ENCODE assay signal across 35 mouse cellular contexts in the genomic region with DNA sequence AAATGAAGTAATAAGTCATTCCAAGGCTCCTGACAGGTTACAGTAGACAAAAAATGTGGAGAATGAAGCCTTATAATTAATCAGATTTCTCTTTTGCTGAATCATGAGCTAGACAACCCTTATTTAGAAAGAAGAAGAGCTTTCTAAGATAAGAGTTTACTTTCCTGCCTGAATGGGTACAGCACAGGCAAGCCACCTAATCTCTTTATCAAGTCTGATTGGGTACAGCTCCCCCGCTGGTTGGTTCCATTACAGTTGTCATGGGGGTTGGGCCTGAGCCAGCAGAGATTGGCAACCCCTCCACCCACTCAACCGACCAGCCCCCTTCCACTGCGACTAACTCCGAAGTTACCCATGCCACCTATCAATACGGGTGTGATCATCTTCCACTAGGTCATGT. TPM values are rescaled to one million over a fixed set of nuclear protein-coding genes. Genes with fewer than 3 reads are reported as not detected.
DNase-seq lines count a peak whose midpoint lies in the region; ATAC-seq and TF ChIP-seq lines count a peak whose summit lies in the region.
"Had no signal": no experiment of that assay in that cellular context is flagged by ENCODE, and none has a peak within 500 bp of the region (broad histone marks: within the 10 kb centered on the region; RNA-seq: fewer than 3 reads in every experiment).

No protein-coding gene starts in this region.

- DNase-seq in cerebellum, postnatal 10 days = peak; percentile 51 to 53
- DNase-seq in cerebellum, postnatal 4 days (ENCODE audit: low spot score in 2 of 2) = no peak
- DNase-seq in midbrain, embryonic 11.5 days (ENCODE audit: low spot score, missing footprints) = peak; percentile 78
- DNase-seq in midbrain, embryonic 14.5 days = no peak
- DNase-seq in CD4-positive helper T cell, adult 2 months (ENCODE audit: low read depth, low spot score) = peak; percentile 48
- peak; percentile 49 for DNase-seq in MEL (ENCODE audit: low read depth, low spot score)
- no peak for DNase-seq in spleen, postnatal 10 days (ENCODE audit: low spot score in 2 of 2)
- DNase-seq in kidney, postnatal 36 days = no peak
- DNase-seq: adrenal gland, postnatal 10 days; adrenal gland, postnatal 36 days; cerebellum, adult 18-20 months; cerebellum, adult 9-10 months; cerebellum, postnatal 25 days; embryo, embryonic 11 days; gastrocnemius, postnatal 10 days; gastrocnemius, postnatal 36 days had no signal

- no peak overlapping the region for H3K9ac ChIP-seq in midbrain, embryonic 11.5 days (ENCODE audit: low read length)
- H3K9ac ChIP-seq in midbrain, embryonic 14.5 days (replicated peaks; ENCODE audit: low read length) = no peak overlapping the region
- H3K9ac ChIP-seq in MEL (ENCODE audit: control insufficient read depth, low read depth, low read length, poor library complexity, severe bottlenecking) = no peak overlapping the region
- H3K9ac ChIP-seq: embryonic facial prominence, embryonic 13.5 days; forebrain, embryonic 12.5 days; forebrain, embryonic 15.5 days; hindbrain, embryonic 12.5 days; hindbrain, embryonic 15.5 days; intestine, embryonic 15.5 days had no signal

- no peak overlapping the region for H3K4me3 ChIP-seq in midbrain, embryonic 11.5 days (ENCODE audit: low read depth, low read length)
- no peak overlapping the region for H3K4me3 ChIP-seq in midbrain, embryonic 14.5 days (replicated peaks; ENCODE audit: low read depth, low read length)
- H3K4me3 ChIP-seq in MEL (ENCODE audit: control insufficient read depth in 1 of 2, insufficient read depth in 1 of 2, low read depth in 2 of 2, low read length in 2 of 2) = no peak overlapping the region
- H3K4me3 ChIP-seq: embryonic facial prominence, embryonic 10.5 days; embryonic facial prominence, embryonic 13.5 days; erythroblast, embryonic 14.5 days; forebrain, embryonic 12.5 days; forebrain, embryonic 15.5 days; hindbrain, embryonic 12.5 days; hindbrain, embryonic 15.5 days; intestine, embryonic 15.5 days had no signal

- no peaks in the 10 kb centered on the region for H3K79me2 ChIP-seq in MEL (ENCODE audit: control insufficient read depth, insufficient read depth, low read length, poor library complexity)

- H3K4me2 ChIP-seq in midbrain, embryonic 11.5 days = no peak overlapping the region
- no peak overlapping the region for H3K4me2 ChIP-seq in midbrain, embryonic 14.5 days (ENCODE audit: low read length)
- H3K4me2 ChIP-seq: embryonic facial prominence, embryonic 13.5 days; forebrain, embryonic 12.5 days; forebrain, embryonic 15.5 days; heart, embryonic 11.5 days; hindbrain, embryonic 12.5 days; hindbrain, embryonic 15.5 days; intestine, embryonic 15.5 days had no signal

- no peak for TF ChIP-seq CTCF in MEL (IDR thresholded peaks at IDR 0.05 in 2 of 3, conservative IDR thresholded peaks at IDR 0.05 in 1 of 3; ENCODE audit: control insufficient read depth in 1 of 3, insufficient read depth in 1 of 3, low read depth in 2 of 3, low read length in 3 of 3, poor library complexity in 1 of 3, severe bottlenecking in 1 of 3)

- no peak for TF ChIP-seq POLR2A in MEL (IDR thresholded peaks at IDR 0.05; ENCODE audit: control insufficient read depth in 1 of 2, insufficient read depth in 1 of 2, low read depth in 1 of 2, low read length in 2 of 2, poor library complexity in 1 of 2)

- TF ChIP-seq EP300 in MEL (IDR thresholded peaks at IDR 0.05; ENCODE audit: low read depth in 1 of 2, low read length in 2 of 2) = peak; percentile 53

- no peaks in the 10 kb centered on the region for H3K9me3 ChIP-seq in midbrain, embryonic 11.5 days (ENCODE audit: control insufficient read depth, low read length)
- H3K9me3 ChIP-seq in midbrain, embryonic 14.5 days (ENCODE audit: control insufficient read depth, low read length) = no peaks in the 10 kb centered on the region
- no peaks in the 10 kb centered on the region for H3K9me3 ChIP-seq in MEL (replicated peaks; ENCODE audit: insufficient read depth, low read length)
- H3K9me3 ChIP-seq: embryonic facial prominence, embryonic 10.5 days; embryonic facial prominence, embryonic 13.5 days; forebrain, embryonic 12.5 days; forebrain, embryonic 15.5 days; hindbrain, embryonic 12.5 days; hindbrain, embryonic 15.5 days; intestine, embryonic 15.5 days had no signal

- no peak overlapping the region for H3K27ac ChIP-seq in midbrain, embryonic 11.5 days (ENCODE audit: low read depth, low read length)
- H3K27ac ChIP-seq in midbrain, embryonic 14.5 days (replicated peaks; ENCODE audit: low read depth, low read length) = no peak overlapping the region
- no peak overlapping the region for H3K27ac ChIP-seq in MEL (ENCODE audit: control insufficient read depth, low read depth, low read length)
- H3K27ac ChIP-seq: embryonic facial prominence, embryonic 10.5 days; embryonic facial prominence, embryonic 13.5 days; forebrain, embryonic 12.5 days; forebrain, embryonic 15.5 days; hindbrain, embryonic 12.5 days; hindbrain, embryonic 15.5 days; intestine, embryonic 15.5 days had no signal

- no peak for ATAC-seq in midbrain, embryonic 11.5 days (ENCODE audit: low FRiP score)
- ATAC-seq in midbrain, embryonic 14.5 days (ENCODE audit: low FRiP score, low TSS enrichment) = no peak
- ATAC-seq: forebrain, embryonic 15.5 days; intestine, embryonic 15.5 days had no signal

- no peaks in the 10 kb centered on the region for H3K36me3 ChIP-seq in midbrain, embryonic 11.5 days (ENCODE audit: control insufficient read depth, insufficient read depth, low read length)
- peaks cover 15% of the 10 kb centered on the region; the same call in 1 of the 2 replicates for H3K36me3 ChIP-seq in midbrain, embryonic 14.5 days (ENCODE audit: control insufficient read depth, insufficient read depth, low read length)
- peaks cover 0 to 8% of the 10 kb centered on the region in 2 experiments; a peak in 2 of 4 replicates for H3K36me3 ChIP-seq in MEL (ENCODE audit: control insufficient read depth in 1 of 2, insufficient read depth in 2 of 2, low read length in 2 of 2)
- H3K36me3 ChIP-seq: forebrain, embryonic 12.5 days; intestine, embryonic 15.5 days had no signal

- H3K27me3 ChIP-seq in midbrain, embryonic 11.5 days (ENCODE audit: control insufficient read depth, insufficient read depth, low read length) = no peaks in the 10 kb centered on the region
- H3K27me3 ChIP-seq in midbrain, embryonic 14.5 days (ENCODE audit: control insufficient read depth, insufficient read depth, low read length) = no peaks in the 10 kb centered on the region
- no peaks in the 10 kb centered on the region for H3K27me3 ChIP-seq in MEL (ENCODE audit: control insufficient read depth in 1 of 2, insufficient read depth in 2 of 2, low read length in 2 of 2)
- H3K27me3 ChIP-seq: CH12.LX; embryonic facial prominence, embryonic 13.5 days; forebrain, embryonic 12.5 days; forebrain, embryonic 15.5 days; hindbrain, embryonic 12.5 days; hindbrain, embryonic 15.5 days; intestine, embryonic 15.5 days had no signal

- 56% methylated on average over 5 of the region's 5 CpGs for WGBS in midbrain, embryonic 11.5 days
- WGBS in midbrain, embryonic 14.5 days = 49% methylated on average over 5 of the region's 5 CpGs

- no peaks in the 10 kb centered on the region for H3K4me1 ChIP-seq in midbrain, embryonic 11.5 days (ENCODE audit: control insufficient read depth, insufficient read depth, low read length)
- no peaks in the 10 kb centered on the region for H3K4me1 ChIP-seq in midbrain, embryonic 14.5 days (ENCODE audit: control insufficient read depth, insufficient read depth, low read length)
- peaks cover 4 to 9% of the 10 kb centered on the region in 2 experiments for H3K4me1 ChIP-seq in MEL (ENCODE audit: control insufficient read depth in 1 of 2, insufficient read depth in 2 of 2, low read length in 2 of 2)
- H3K4me1 ChIP-seq: embryonic facial prominence, embryonic 10.5 days; forebrain, embryonic 12.5 days; forebrain, embryonic 15.5 days; hindbrain, embryonic 12.5 days; hindbrain, embryonic 15.5 days; intestine, embryonic 15.5 days had no signal

- TF ChIP-seq RAD21 in MEL (IDR thresholded peaks at IDR 0.05; ENCODE audit: low read depth, low read length) = no peak

TF ChIP-seq in MEL, 35 proteins besides CTCF, POLR2A, EP300 and RAD21 (continues in another document):
- TF ChIP-seq SIN3A (IDR thresholded peaks at IDR 0.05; ENCODE audit: low read length) (peak; percentile 34; the same call in 1 of the 2 replicates), MAZ (IDR thresholded peaks at IDR 0.05; ENCODE audit: low read depth, low read length) (0 out of 2 replicates have a peak, but pooled peaks have one; percentile 20), TCF12 (IDR thresholded peaks at IDR 0.05; ENCODE audit: low read depth, low read length) (peak; percentile 8; the same call in 1 of the 2 replicates), MEF2A (IDR thresholded peaks at IDR 0.05; ENCODE audit: extremely low read depth, insufficient replicate concordance, low read depth, low read length, poor library complexity, severe bottlenecking) (peak; percentile 83; the same call in 1 of the 2 replicates), BHLHE40 (IDR thresholded peaks at IDR 0.05; ENCODE audit: borderline replicate concordance, low read depth, low read length) (no peak), GABPA (IDR thresholded peaks at IDR 0.05; ENCODE audit: low read depth, low read length) (peak; percentile 41; the same call in 1 of the 2 replicates), ETS1 (IDR thresholded peaks at IDR 0.05; ENCODE audit: low read depth, low read length) (peak; percentile 71), RCOR1 (IDR thresholded peaks at IDR 0.05; ENCODE audit: low read depth, low read length) (peak; percentile 92), HCFC1 (IDR thresholded peaks at IDR 0.05; ENCODE audit: low read depth, low read length) (no peak)

RNA-seq across cellular contexts. Expression of gene Lrrc43, which starts 27.7 kb away (rescaled TPM):
- not detected in 2 replicates for polyA plus RNA-seq in midbrain, embryonic 11.5 days (2014; fragmentation: Nextera tagmentation; extraction: Ambion mirVana)
- polyA plus RNA-seq in midbrain, embryonic 14.5 days (2014; fragmentation: Nextera tagmentation; extraction: Ambion mirVana) = 0.20 and 0.41 TPM in 2 replicates
- total RNA-seq in MEL (2012; rRNA removed) = not detected in 2 replicates
- polyA plus RNA-seq in MEL (2012; ENCODE audit: insufficient read depth in 1 of 2, insufficient read length in 2 of 2, low read depth in 1 of 2, low replicate concordance in 2 of 2, missing spikeins in 1 of 2) = not detected
- total RNA-seq: adrenal gland, adult 18-20 months; adrenal gland, postnatal 10 days; adrenal gland, postnatal 36 days; CH12.LX; gastrocnemius, adult 18-20 months; gastrocnemius, postnatal 10 days; gastrocnemius, postnatal 36 days; granulocyte monocyte progenitor cell, adult 5-6 weeks; heart, adult 8-10 months; heart, postnatal 25 days; hematopoietic stem cell, adult 5-6 weeks had no signal
- polyA plus RNA-seq: embryonic facial prominence, embryonic 10.5 days; embryonic facial prominence, embryonic 13.5 days; erythroblast, embryonic 14.5 days; forebrain, embryonic 12.5 days; heart, embryonic 11.5 days; heart, embryonic 14.5 days; heart, postnatal 0 days; intestine, embryonic 15.5 days had no signal

RNA-seq across cellular contexts. Expression of gene Il31, which starts 27.9 kb away (rescaled TPM):
- polyA plus RNA-seq in midbrain, embryonic 11.5 days (2014; fragmentation: Nextera tagmentation; extraction: Ambion mirVana) = not detected in 2 replicates
- not detected in 2 replicates for polyA plus RNA-seq in midbrain, embryonic 14.5 days (2014; fragmentation: Nextera tagmentation; extraction: Ambion mirVana)
- not detected in 2 replicates for total RNA-seq in MEL (2012; rRNA removed)
- not detected for polyA plus RNA-seq in MEL (2012; ENCODE audit: insufficient read depth in 1 of 2, insufficient read length in 2 of 2, low read depth in 1 of 2, low replicate concordance in 2 of 2, missing spikeins in 1 of 2)
- total RNA-seq: adrenal gland, adult 18-20 months; adrenal gland, postnatal 10 days; adrenal gland, postnatal 36 days; CH12.LX; gastrocnemius, adult 18-20 months; gastrocnemius, postnatal 10 days; gastrocnemius, postnatal 36 days; granulocyte monocyte progenitor cell, adult 5-6 weeks; heart, adult 8-10 months; heart, postnatal 25 days; hematopoietic stem cell, adult 5-6 weeks had no signal
- polyA plus RNA-seq: cortical plate, adult 2 months; embryonic facial prominence, embryonic 10.5 days; embryonic facial prominence, embryonic 13.5 days; erythroblast, embryonic 14.5 days; forebrain, embryonic 12.5 days; forebrain, embryonic 15.5 days; heart, embryonic 11.5 days; heart, embryonic 14.5 days; heart, postnatal 0 days; hindbrain, embryonic 12.5 days; hindbrain, embryonic 15.5 days; intestine, embryonic 15.5 days had no signal

RNA-seq across cellular contexts. Expression of gene B3gnt4, which starts 48.8 kb away (rescaled TPM):
- 0.88 and 1.1 TPM in 2 replicates for polyA plus RNA-seq in midbrain, embryonic 11.5 days (2014; fragmentation: Nextera tagmentation; extraction: Ambion mirVana)
- polyA plus RNA-seq in midbrain, embryonic 14.5 days (2014; fragmentation: Nextera tagmentation; extraction: Ambion mirVana) = 1.2 and 1.4 TPM in 2 replicates
- total RNA-seq in MEL (2012; rRNA removed) = 0.23 and 0.39 TPM in 2 replicates
- polyA plus RNA-seq in MEL (2012; ENCODE audit: insufficient read depth in 1 of 2, insufficient read length in 2 of 2, low read depth in 1 of 2, low replicate concordance in 2 of 2, missing spikeins in 1 of 2) = under 1 TPM in 1 of 2 experiments, not detected in 1; 0.25 TPM
- total RNA-seq: gastrocnemius, postnatal 10 days; gastrocnemius, postnatal 36 days; granulocyte monocyte progenitor cell, adult 5-6 weeks; heart, adult 8-10 months; heart, postnatal 25 days; hematopoietic stem cell, adult 5-6 weeks had no signal
- polyA plus RNA-seq: erythroblast, embryonic 14.5 days; heart, embryonic 11.5 days; heart, postnatal 0 days had no signal

Comparison
In these comparisons a context has a peak if more than half of its experiments do, and no peak if none do; other contexts are left out.
1. DNase-seq: peak in cerebellum, postnatal 10 days (2 of 2), midbrain, embryonic 11.5 days (single experiment), CD4-positive helper T cell, adult 2 months (single experiment) and MEL (single experiment); none in cerebellum, postnatal 4 days (0 of 2), midbrain, embryonic 14.5 days (single experiment), spleen, postnatal 10 days (0 of 2) and kidney, postnatal 36 days (0 of 2).